Mouse (Mus musculus) myocyte (in vitro differentiated cells): ENCODE results near the gene Ankrd22.

Experiments used
- CEBPB ChIP-seq: IDR thresholded peaks from 2 replicates; pipeline ENCODE4 v1.6.1; 2011; ENCODE audit warnings: mild to moderate bottlenecking, moderate library complexity; ENCODE audit not compliant: poor library complexity, insufficient read depth, severe bottlenecking
- E2F4 ChIP-seq: IDR thresholded peaks from one replicate; pipeline ENCODE4 v1.6.1; 2011; ENCODE audit warnings: mild to moderate bottlenecking, control low read depth, moderate library complexity; ENCODE audit not compliant: insufficient read depth
- MAX ChIP-seq: IDR thresholded peaks from one replicate; pipeline ENCODE4 v1.6.1; 2011; ENCODE audit warnings: low read depth, mild to moderate bottlenecking, control low read depth
- MYOD1 ChIP-seq, 3 experiments: IDR thresholded peaks; one replicate each; pipeline ENCODE4 v1.6.1; 2011; ENCODE audit warnings: control low read depth in 2 of 3, low read depth in 2 of 3, mild to moderate bottlenecking in 2 of 3, moderate library complexity in 1 of 3; ENCODE audit not compliant: insufficient read length in 2 of 3, control insufficient read depth in 1 of 3
- MYOG ChIP-seq, 3 experiments: IDR thresholded peaks; one replicate each; pipeline ENCODE4 v1.6.1; 2011; ENCODE audit warnings: control low read depth in 2 of 3, low read depth in 2 of 3, mild to moderate bottlenecking in 2 of 3; ENCODE audit not compliant: insufficient read length in 2 of 3, control insufficient read depth in 1 of 3, insufficient read depth in 1 of 3
- POLR2A ChIP-seq: IDR thresholded peaks from one replicate; pipeline ENCODE4 v1.6.1; 2011; ENCODE audit warnings: low read depth, mild to moderate bottlenecking, control low read depth, moderate library complexity; ENCODE audit not compliant: insufficient read length
- POLR2AphosphoS2 ChIP-seq: IDR thresholded peaks from one replicate; pipeline ENCODE4 v1.6.1; 2011; ENCODE audit warnings: low read depth, control low read depth; ENCODE audit not compliant: insufficient read length
- REST ChIP-seq: IDR thresholded peaks from one replicate; pipeline ENCODE4 v1.6.1; 2011; ENCODE audit warnings: mild to moderate bottlenecking, control low read depth, moderate library complexity; ENCODE audit not compliant: insufficient read depth, insufficient read length
- SRF ChIP-seq: IDR thresholded peaks from one replicate; pipeline ENCODE4 v1.6.1; 2011; ENCODE audit warnings: low read depth; ENCODE audit not compliant: control insufficient read depth, insufficient read length
- TCF12 ChIP-seq: IDR thresholded peaks from one replicate; pipeline ENCODE4 v1.6.1; 2011; ENCODE audit warnings: mild to moderate bottlenecking, control low read depth; ENCODE audit not compliant: poor library complexity, insufficient read depth, severe bottlenecking
- TCF3 ChIP-seq: IDR thresholded peaks from one replicate; pipeline ENCODE4 v1.6.1; 2011; ENCODE audit warnings: low read depth, control low read depth; ENCODE audit not compliant: insufficient read length
- USF1 ChIP-seq: IDR thresholded peaks from one replicate; pipeline ENCODE4 v1.6.1; 2011; ENCODE audit warnings: low read depth, mild to moderate bottlenecking, control low read depth, moderate library complexity

- TF ChIP-seq POLR2A (no peak), USF1 (no peak), POLR2AphosphoS2 (no peak), MYOG (IDR thresholded peaks at IDR 0.05; ENCODE audit: control insufficient read depth in 1 of 3, insufficient read depth in 1 of 3, insufficient read length in 2 of 3, low read depth in 2 of 3) (no peak), CEBPB (no peak), TCF3 (no peak), MAX (no peak), TCF12 (no peak), E2F4 (no peak), REST (no peak), MYOD1 (IDR thresholded peaks at IDR 0.05; ENCODE audit: control insufficient read depth in 1 of 3, insufficient read length in 2 of 3, low read depth in 2 of 3) (no peak), SRF (no peak)
Observed at GRCm38 (mm10) chr19:34181234-34181633, 15.4 kb upstream of the Ankrd22 start.
